Mouse (Mus musculus) brain, embryonic 14.5 days (tissue): ENCODE measurements around the gene Clk2.

Experiments used
- CTCF ChIP-seq: fragments of 200-500 bp; IDR thresholded peaks from 2 replicates; pipeline ENCODE4 v1.5.1; 2012; ENCODE audit warnings: inconsistent platforms, mild to moderate bottlenecking, moderate library complexity, borderline replicate concordance; ENCODE audit not compliant: insufficient read depth, insufficient read length; ENCODE audit errors: extremely low read depth
- POLR2A ChIP-seq: fragments of 200-500 bp; IDR thresholded peaks from 2 replicates; pipeline ENCODE4 v1.6.1; 2012; ENCODE audit warnings: mild to moderate bottlenecking, inconsistent platforms, borderline replicate concordance; ENCODE audit not compliant: poor library complexity, insufficient read depth, insufficient read length, severe bottlenecking; ENCODE audit errors: extremely low read depth

GRCm38 (mm10) chr3:89193351-89193750 is 28.8 kb downstream of the Clk2 start:
- no peak for TF ChIP-seq CTCF
- TF ChIP-seq POLR2A, result no peak
